Mouse (Mus musculus) megakaryocyte, embryonic 14.5 days (primary cell): ENCODE measurements around the gene Lif.

Source experiments
- FLI1 ChIP-seq: IDR thresholded peaks from 2 replicates; pipeline ENCODE4 v1.6.1; 2012; ENCODE audit warnings: low read length, inconsistent platforms, mixed read lengths
- GATA1 ChIP-seq: IDR thresholded peaks from 3 replicates; pipeline ENCODE4 v1.6.1; 2012; ENCODE audit warnings: mixed read lengths, low read length, inconsistent platforms, borderline replicate concordance

DNA sequence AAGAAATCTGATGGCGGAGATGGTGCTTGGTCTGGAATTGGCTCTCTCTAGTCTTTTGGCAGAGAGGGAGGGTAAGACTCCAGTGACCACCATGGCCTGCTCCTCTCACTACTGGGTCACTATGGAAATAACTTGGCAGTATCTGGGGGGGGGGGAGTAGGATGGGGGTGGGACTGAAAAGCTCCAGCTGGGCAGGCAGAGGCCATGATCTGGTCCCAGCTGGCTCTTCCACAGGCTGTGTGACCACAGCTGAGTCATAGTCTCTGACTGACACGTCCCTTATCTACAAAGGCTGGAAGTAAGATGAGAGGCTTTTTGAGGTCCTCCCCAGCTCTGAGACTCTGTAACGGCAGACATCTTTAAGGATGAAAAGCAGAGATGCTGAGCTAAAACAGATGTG, 40.4 kb downstream of the Lif start:
- TF ChIP-seq FLI1, result no peak
- TF ChIP-seq GATA1, result no peak
